Mouse (Mus musculus): ENCODE data around the gene Spink4.

GRCm38 (mm10) chr4:40974011-40974410 is 54.2 kb downstream of the Spink4 start:
- TF ChIP-seq CTCF (IDR thresholded peaks at IDR 0.05; ENCODE audit: low read depth) (no peak), EP300 (IDR thresholded peaks at IDR 0.05; ENCODE audit: low read depth) (no peak)
